Mouse (Mus musculus) layer of hippocampus, adult 18-20 months (tissue): Measurements from ENCODE around the gene Arih1. TPM values are rescaled to one million over a fixed set of nuclear protein-coding genes. Genes with fewer than 3 reads are reported as not detected.

ENCODE experiments used
- DNase-seq, 2 experiments: peaks; one replicate each; pipeline ENCODE4 v3.0.0; 2022; ENCODE audit warnings: low spot score in 2 of 2
- total RNA-seq, 2 experiments: library from RNA; stranded (reverse); gene quantifications; 2 replicates each; pipeline ENCODE4 v1.2.3; 2021

Arih1 gene
- total RNA-seq, 2 experiments from 2014 or later: 107 to 110 TPM

DNA sequence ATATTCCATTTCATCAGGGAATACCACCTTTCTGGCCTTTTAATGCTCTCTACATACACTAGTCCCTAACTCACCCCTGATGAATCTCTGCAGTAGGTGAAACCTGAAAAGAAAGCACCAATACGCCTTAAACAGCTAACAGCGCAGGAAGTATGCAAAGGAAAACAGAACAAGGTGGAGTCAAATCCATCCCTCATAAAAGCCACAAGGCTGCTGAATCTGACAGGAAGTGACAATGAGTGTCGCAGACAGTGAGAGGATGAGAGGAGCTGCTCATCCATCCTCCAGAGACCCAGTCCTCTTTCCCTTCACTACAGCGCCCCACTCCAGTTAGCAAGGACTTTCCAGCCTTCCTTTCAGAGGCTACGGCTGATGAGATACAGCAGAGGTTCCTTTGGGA is 148.0 kb downstream of the Arih1 start:
- no peak for DNase-seq

Other genes starting within 250 kb of the Arih1 start
- 10 to 100 TPM; 16.4 to 16.9 TPM for gene Adpgk, start 195.1 kb downstream of the Arih1 start, total RNA-seq
- gene Bbs4, start 133.1 kb downstream of the Arih1 start, total RNA-seq: 10 to 100 TPM; 41.3 to 42.3 TPM
- gene Hexa, start 52.9 kb upstream of the Arih1 start, total RNA-seq: 10 to 100 TPM; 54.7 to 62.1 TPM
- 1 to 10 TPM; 3.0 to 3.6 TPM for gene Tmem202, start 53.2 kb upstream of the Arih1 start, total RNA-seq
- gene Celf6, start 91.3 kb upstream of the Arih1 start, total RNA-seq: 10 to 100 TPM; 29.7 to 33.2 TPM
- gene Parp6, start 130.7 kb upstream of the Arih1 start, total RNA-seq: 100 to 1,000 TPM; 115 to 120 TPM
- 1,000 to 10,000 TPM; 1,476 to 1,478 TPM for gene Pkm, start 169.8 kb upstream of the Arih1 start, total RNA-seq
- 1 to 10 TPM; 5.3 to 5.8 TPM for gene Gramd2, start 193.5 kb upstream of the Arih1 start, total RNA-seq